Comparison of ENCODE assay signal across 17 mouse cellular contexts in genomic region chr6:114324808-114325207, GRCm38 (mm10). TPM values are rescaled to one million over a fixed set of nuclear protein-coding genes. Genes with fewer than 3 reads are reported as not detected.
"Had no signal": no experiment of that assay in that cellular context is flagged by ENCODE, and none has a peak within 500 bp of the region (broad histone marks: within the 10 kb centered on the region; RNA-seq: fewer than 3 reads in every experiment).

No protein-coding gene starts in this region.

- H3K4me3 ChIP-seq: kidney, embryonic 15.5 days; liver, embryonic 13.5 days; neural tube, embryonic 13.5 days; stomach, embryonic 15.5 days had no signal

- DNase-seq: kidney, adult 11 months; kidney, adult 8-10 months; kidney, postnatal 10 days; kidney, postnatal 36 days; liver, embryonic 13.5 days; lung, adult 2 months; lung, postnatal 14 days; lung, postnatal 4 days; right cerebral cortex, postnatal 25 days; spleen, adult 18-20 months; thymus, postnatal 25 days had no signal

- H3K9me3 ChIP-seq: kidney, embryonic 15.5 days; neural tube, embryonic 13.5 days; stomach, embryonic 15.5 days had no signal

- H3K4me2 ChIP-seq: kidney, embryonic 15.5 days; liver, embryonic 13.5 days; midbrain, embryonic 11.5 days; neural tube, embryonic 13.5 days; stomach, embryonic 15.5 days had no signal

- H3K27ac ChIP-seq: kidney, embryonic 15.5 days; liver, embryonic 13.5 days; neural tube, embryonic 13.5 days; stomach, embryonic 15.5 days had no signal

- H3K4me1 ChIP-seq: liver, embryonic 13.5 days; stomach, embryonic 15.5 days had no signal

- H3K9ac ChIP-seq: kidney, embryonic 15.5 days; liver, embryonic 13.5 days; neural tube, embryonic 13.5 days; stomach, embryonic 15.5 days had no signal

- H3K36me3 ChIP-seq: kidney, embryonic 15.5 days; liver, embryonic 13.5 days; neural tube, embryonic 13.5 days; stomach, embryonic 15.5 days had no signal

- H3K27me3 ChIP-seq: kidney, embryonic 15.5 days; liver, embryonic 13.5 days; neural tube, embryonic 13.5 days; stomach, embryonic 15.5 days had no signal

RNA-seq across cellular contexts. Expression of gene Slc6a1, which starts 42.4 kb away (rescaled TPM):
- total RNA-seq: liver, adult 2 months; megakaryocyte progenitor cell, adult 5-6 weeks had no signal
